Mouse (Mus musculus): Measurements from ENCODE around the gene Ddx17. TPM values are rescaled to one million over a fixed set of nuclear protein-coding genes. Genes with fewer than 3 reads are reported as not detected.

Ddx17 gene
- 28.5 and 34.2 TPM in 2 replicates for polyA plus RNA-seq (2015; fragmentation: Nextera tagmentation; extraction: Ambion mirVana)

GRCm38 (mm10) chr15:79546410-79547288, at the start of gene Ddx17:
Gene Ddx17 (minus strand): TSS chr15:79546741.
- Histone ChIP-seq H3K4me1 (replicated peaks) (peaks cover 23% of the 10 kb centered on the region), H3K36me3 (peaks cover 27% of the 10 kb centered on the region), H3K4me2 (peak within 1 kb of the TSS; percentile 74), H3K27ac (peak within 1 kb of the TSS; percentile 97), H3K4me3 (peak within 1 kb of the TSS; percentile 79), H3K27me3 (0 out of 2 replicates have a peak, but pooled peaks cover 5% of the 10 kb centered on the region), H3K9me3 (replicated peaks) (no peaks in the 10 kb centered on the region), H3K9ac (peak within 1 kb of the TSS; percentile 93)
- peak; percentile 97 for ATAC-seq (replicated peaks; ENCODE audit: insufficient number of reproducible peaks, insufficient read depth, low FRiP score, low read depth)
- 2% methylated on average over 84 of the region's 84 CpGs for WGBS

DNA sequence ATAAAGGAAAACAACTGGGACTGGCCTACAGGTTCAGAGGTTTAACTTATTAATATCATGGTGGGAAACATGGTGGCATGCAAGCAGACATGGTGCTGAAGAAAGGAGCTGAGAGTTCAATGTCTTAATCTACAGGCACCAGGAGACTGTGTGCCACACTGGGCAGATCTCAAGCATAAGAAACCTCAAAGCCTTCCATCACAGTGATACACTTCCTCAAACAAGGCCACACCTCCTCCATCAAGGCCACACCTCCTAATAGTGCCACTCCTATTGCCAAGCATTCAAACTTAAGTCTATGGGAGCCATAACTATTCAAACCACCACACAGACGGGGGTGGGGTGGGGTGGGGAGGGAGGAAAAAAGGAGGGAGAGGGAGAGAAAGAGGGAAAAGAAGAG, 35.0 kb upstream of the Ddx17 start:
- Histone ChIP-seq H3K9me3 (replicated peaks) (no peaks in the 10 kb centered on the region), H3K27me3 (no peaks in the 10 kb centered on the region), H3K27ac (no peak overlapping the region), H3K4me3 (no peak overlapping the region), H3K36me3 (no peaks in the 10 kb centered on the region), H3K4me2 (no peak overlapping the region), H3K4me1 (replicated peaks) (no peaks in the 10 kb centered on the region), H3K9ac (no peak overlapping the region)
- ATAC-seq (replicated peaks; ENCODE audit: insufficient number of reproducible peaks, insufficient read depth, low FRiP score, low read depth): no peak
- WGBS: 42% methylated on average over 1 of the region's 1 CpGs

DNA sequence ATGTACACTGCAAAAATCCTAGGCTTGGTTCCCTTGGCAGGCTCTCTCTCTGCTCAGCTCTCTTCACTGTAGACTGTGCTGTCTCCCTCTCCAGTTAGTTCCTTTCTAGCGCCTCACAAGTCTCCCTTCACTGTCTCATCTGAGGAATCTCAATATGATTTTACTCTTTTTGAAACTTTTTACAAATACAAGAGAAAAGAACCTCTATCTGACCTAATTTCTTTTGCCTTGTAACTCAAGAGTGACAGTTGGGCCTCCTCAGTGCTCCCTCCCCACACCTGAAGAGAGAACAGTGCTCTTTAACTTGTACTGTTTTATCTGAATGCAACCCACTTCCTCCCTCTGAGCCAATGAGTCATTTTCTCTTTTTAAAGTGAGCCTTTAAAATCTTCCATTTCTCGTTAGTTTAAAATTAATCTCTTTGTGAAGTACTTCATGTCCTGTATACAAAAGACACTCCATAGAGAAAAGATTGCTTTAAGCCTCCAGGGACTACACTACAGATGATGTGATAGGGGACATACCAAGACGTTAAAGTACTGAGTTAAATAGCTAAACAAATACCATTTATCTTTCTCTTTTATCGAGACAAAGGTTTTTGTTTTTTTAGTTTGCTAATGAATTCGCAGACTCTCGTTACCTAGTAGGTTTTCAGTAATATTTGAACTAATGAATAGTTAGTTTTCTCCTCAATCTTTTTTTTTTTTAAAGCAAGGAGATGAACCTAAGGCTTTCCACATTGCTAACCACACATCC, 31.3 kb upstream of the Ddx17 start:
- H3K9me3 ChIP-seq (replicated peaks): no peaks in the 10 kb centered on the region
- no peak overlapping the region for H3K9ac ChIP-seq
- no peak overlapping the region for H3K4me2 ChIP-seq
- no peak overlapping the region for H3K4me3 ChIP-seq
- no peak for ATAC-seq (replicated peaks; ENCODE audit: insufficient number of reproducible peaks, insufficient read depth, low FRiP score, low read depth)
- H3K36me3 ChIP-seq: no peaks in the 10 kb centered on the region
- no peaks in the 10 kb centered on the region for H3K27me3 ChIP-seq
- 56% methylated on average over 6 of the region's 6 CpGs for WGBS
- no peak overlapping the region for H3K27ac ChIP-seq
- no peaks in the 10 kb centered on the region for H3K4me1 ChIP-seq (replicated peaks)

DNA sequence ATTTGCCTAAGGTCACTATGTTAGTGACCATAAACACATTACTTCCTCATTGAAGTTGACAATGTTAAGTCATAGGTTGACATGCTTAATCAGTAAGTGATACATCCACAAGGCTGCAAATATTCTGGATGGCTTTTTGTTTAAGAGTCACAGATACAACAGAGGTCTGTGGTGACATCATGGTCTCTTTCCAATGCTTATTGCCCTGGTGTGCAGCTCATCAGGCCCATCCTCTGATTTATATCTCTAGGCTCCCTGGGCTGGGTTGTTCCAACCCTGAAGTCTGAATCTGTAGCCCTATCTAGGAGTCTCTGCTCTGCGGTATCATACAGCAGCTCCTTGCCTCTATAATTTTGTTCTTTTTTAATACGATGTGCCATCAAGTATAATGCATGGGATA, 30.4 kb upstream of the Ddx17 start:
- no peaks in the 10 kb centered on the region for H3K27me3 ChIP-seq
- no peak overlapping the region for H3K27ac ChIP-seq
- H3K4me2 ChIP-seq: no peak overlapping the region
- ATAC-seq (replicated peaks; ENCODE audit: insufficient number of reproducible peaks, insufficient read depth, low FRiP score, low read depth): no peak
- H3K36me3 ChIP-seq: no peaks in the 10 kb centered on the region
- H3K9me3 ChIP-seq (replicated peaks): no peaks in the 10 kb centered on the region
- H3K4me3 ChIP-seq: no peak overlapping the region
- WGBS: 86% methylated on average over 2 of the region's 2 CpGs
- no peaks in the 10 kb centered on the region for H3K4me1 ChIP-seq (replicated peaks)
- no peak overlapping the region for H3K9ac ChIP-seq

GRCm38 (mm10) chr15:79575543-79576222, 29.1 kb upstream of the Ddx17 start:
- Histone ChIP-seq H3K27ac (no peak overlapping the region), H3K27me3 (no peaks in the 10 kb centered on the region), H3K4me3 (no peak overlapping the region), H3K36me3 (no peaks in the 10 kb centered on the region), H3K4me1 (replicated peaks) (no peaks in the 10 kb centered on the region), H3K4me2 (no peak overlapping the region), H3K9ac (no peak overlapping the region), H3K9me3 (replicated peaks) (no peaks in the 10 kb centered on the region)
- WGBS: 33% methylated on average over 1 of the region's 1 CpGs
- ATAC-seq (replicated peaks; ENCODE audit: insufficient number of reproducible peaks, insufficient read depth, low FRiP score, low read depth): no peak

- Histone ChIP-seq H3K27me3 (no peaks in the 10 kb centered on the region), H3K36me3 (no peaks in the 10 kb centered on the region), H3K9ac (no peak overlapping the region), H3K4me2 (peak overlapping the region; percentile 15), H3K27ac (peak overlapping the region; percentile 40), H3K9me3 (replicated peaks) (no peaks in the 10 kb centered on the region), H3K4me3 (no peak overlapping the region), H3K4me1 (replicated peaks) (no peaks in the 10 kb centered on the region)
- 46% methylated on average over 9 of the region's 9 CpGs for WGBS
- ATAC-seq (replicated peaks; ENCODE audit: insufficient number of reproducible peaks, insufficient read depth, low FRiP score, low read depth): no peak
Observed at GRCm38 (mm10) chr15:79562417-79562816, 15.9 kb upstream of the Ddx17 start.

GRCm38 (mm10) chr15:79559649-79560048, 13.1 kb upstream of the Ddx17 start:
- no peak overlapping the region for H3K4me3 ChIP-seq
- no peak overlapping the region for H3K4me2 ChIP-seq
- H3K4me1 ChIP-seq (replicated peaks): no peaks in the 10 kb centered on the region
- ATAC-seq (replicated peaks; ENCODE audit: insufficient number of reproducible peaks, insufficient read depth, low FRiP score, low read depth): no peak
- H3K27me3 ChIP-seq: no peaks in the 10 kb centered on the region
- no peak overlapping the region for H3K9ac ChIP-seq
- no peaks in the 10 kb centered on the region for H3K9me3 ChIP-seq (replicated peaks)
- no peaks in the 10 kb centered on the region for H3K36me3 ChIP-seq
- WGBS: 66% methylated on average over 3 of the region's 3 CpGs
- H3K27ac ChIP-seq: no peak overlapping the region

DNA sequence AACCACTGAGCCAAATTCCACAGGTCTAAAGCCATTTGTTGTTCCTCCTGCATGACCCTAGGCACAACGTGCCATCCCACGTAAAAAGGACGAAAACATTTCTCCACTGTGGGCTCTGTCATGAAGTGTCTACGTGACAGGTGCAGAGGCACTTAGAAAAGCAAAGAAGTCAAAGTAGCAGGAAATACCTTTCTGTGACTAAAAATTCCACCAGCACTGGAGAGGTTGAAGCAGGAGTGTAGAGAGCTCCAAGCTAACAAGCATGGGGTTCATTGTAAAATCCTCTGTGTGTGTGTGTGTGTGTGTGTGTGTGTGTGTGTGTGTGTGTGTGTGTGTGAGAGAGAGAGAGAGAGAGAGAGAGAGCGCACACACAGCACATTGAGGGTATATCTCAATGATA, 6.0 kb upstream of the Ddx17 start:
- 0 out of 2 replicates have a peak, but pooled peaks cover 5% of the 10 kb centered on the region for H3K27me3 ChIP-seq
- no peak for ATAC-seq (replicated peaks; ENCODE audit: insufficient number of reproducible peaks, insufficient read depth, low FRiP score, low read depth)
- H3K36me3 ChIP-seq: no peaks in the 10 kb centered on the region
- 61% methylated on average over 5 of the region's 5 CpGs for WGBS
- H3K27ac ChIP-seq: no peak overlapping the region
- H3K9me3 ChIP-seq (replicated peaks): no peaks in the 10 kb centered on the region
- H3K4me1 ChIP-seq (replicated peaks): no peaks in the 10 kb centered on the region
- no peak overlapping the region for H3K9ac ChIP-seq
- H3K4me3 ChIP-seq: no peak overlapping the region
- no peak overlapping the region for H3K4me2 ChIP-seq

DNA sequence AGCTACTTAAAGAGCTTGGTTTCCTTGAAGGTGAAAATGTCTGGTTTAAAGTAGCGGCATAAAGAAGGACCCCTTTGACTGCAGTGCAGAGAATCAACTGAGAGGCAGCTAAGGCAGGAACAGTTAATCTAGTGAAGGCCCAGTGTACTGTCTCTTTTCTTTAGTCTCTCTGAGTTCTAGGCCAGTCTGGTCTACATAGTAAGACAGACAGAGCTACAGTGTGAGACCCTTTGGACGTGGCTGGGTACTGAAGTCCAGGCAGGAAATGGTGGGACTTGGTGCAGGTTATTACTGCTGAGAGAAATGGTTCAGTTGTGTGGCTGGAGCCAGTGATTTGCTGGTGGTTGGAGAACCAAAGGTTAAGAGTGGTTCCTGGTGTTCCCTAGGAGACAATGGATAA, 1.7 kb upstream of the Ddx17 start:
- H3K4me2 ChIP-seq: no peak overlapping the region
- H3K27ac ChIP-seq: no peak overlapping the region
- H3K27me3 ChIP-seq: 0 out of 2 replicates have a peak, but pooled peaks cover 5% of the 10 kb centered on the region
- H3K9ac ChIP-seq: no peak overlapping the region
- ATAC-seq (replicated peaks; ENCODE audit: insufficient number of reproducible peaks, insufficient read depth, low FRiP score, low read depth): no peak
- H3K4me1 ChIP-seq (replicated peaks): peaks cover 21% of the 10 kb centered on the region
- WGBS: 88% methylated on average over 2 of the region's 2 CpGs
- H3K4me3 ChIP-seq: no peak overlapping the region
- no peaks in the 10 kb centered on the region for H3K9me3 ChIP-seq (replicated peaks)
- peaks cover 11% of the 10 kb centered on the region for H3K36me3 ChIP-seq

DNA sequence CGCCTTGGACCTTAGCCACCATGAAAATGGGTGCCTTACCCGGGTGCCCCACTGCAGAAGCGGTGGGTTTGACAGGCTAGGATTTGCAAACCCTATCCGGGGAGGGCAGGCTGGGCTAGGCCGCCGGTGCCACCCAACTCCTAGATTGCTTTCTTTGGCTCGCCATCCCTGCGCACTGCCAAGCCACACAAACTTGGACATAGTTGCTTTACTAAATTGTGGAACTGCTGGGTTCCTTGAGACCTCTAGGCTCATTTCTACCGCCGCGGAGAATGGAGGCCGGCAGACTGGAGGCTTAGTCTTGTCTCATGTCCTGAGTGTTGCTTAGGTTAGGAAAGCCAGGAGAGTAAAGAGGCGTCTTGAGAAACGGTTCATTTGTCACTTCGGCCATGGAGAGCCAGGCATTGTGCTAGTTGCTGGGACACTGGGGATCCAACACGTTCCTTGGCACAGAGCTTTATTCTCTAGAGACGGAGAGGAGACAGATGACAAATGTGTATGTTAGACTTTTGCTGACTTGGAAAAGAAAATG, 814 bp upstream of the Ddx17 start:
- WGBS: 74% methylated on average over 17 of the region's 17 CpGs
- H3K9ac ChIP-seq: peak overlapping the region; percentile 52; the same call in 1 of the 2 replicates

More for the DNA sequence above, 814 bp upstream of the Ddx17 start:
- Histone ChIP-seq H3K9me3 (replicated peaks) (no peaks in the 10 kb centered on the region), H3K36me3 (peaks cover 20% of the 10 kb centered on the region), H3K4me3 (peak overlapping the region; percentile 79), H3K27ac (peak overlapping the region; percentile 97), H3K4me1 (replicated peaks) (peaks cover 23% of the 10 kb centered on the region), H3K4me2 (peak overlapping the region; percentile 74), H3K27me3 (0 out of 2 replicates have a peak, but pooled peaks cover 5% of the 10 kb centered on the region)
- 0 out of 2 replicates have a peak, but pooled peaks have one; percentile 3 for ATAC-seq (replicated peaks; ENCODE audit: insufficient number of reproducible peaks, insufficient read depth, low FRiP score, low read depth)
